Mouse (Mus musculus) Muller cell, postnatal 12 days (primary cell): ENCODE measurements at regions not wholly inside any gene's neighbourhood (a gene's known extent, or its start where the extent isn't known, plus 50 kb on each side); places are given as distances from the start of the nearest gene placed in this dataset.

Source experiments
- DNase-seq: peaks from one replicate; pipeline ENCODE4 v3.0.0-alpha.2; 2015; ENCODE audit errors: inconsistent ontology term

DNA sequence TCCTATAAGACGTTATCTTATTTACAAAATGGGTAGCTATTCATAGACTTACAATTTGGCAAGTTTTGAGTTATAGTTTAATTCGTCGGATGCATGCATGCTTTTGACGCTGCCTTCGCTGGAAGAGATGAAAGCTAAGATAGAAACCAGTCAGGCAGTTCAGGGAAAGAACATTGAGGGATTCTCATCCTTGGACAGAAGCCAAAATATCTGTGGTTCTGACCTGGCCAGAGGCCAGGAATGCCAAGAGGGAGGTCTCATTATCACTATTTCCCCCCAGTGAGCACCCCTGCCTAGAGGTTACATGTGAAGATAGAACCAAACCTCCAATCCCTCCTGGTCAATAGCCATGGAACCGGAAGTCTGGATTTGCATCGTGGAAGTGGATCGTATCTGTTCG, 167.1 kb upstream of the Ankrd55 start:
- peak; percentile 71 for DNase-seq

DNA sequence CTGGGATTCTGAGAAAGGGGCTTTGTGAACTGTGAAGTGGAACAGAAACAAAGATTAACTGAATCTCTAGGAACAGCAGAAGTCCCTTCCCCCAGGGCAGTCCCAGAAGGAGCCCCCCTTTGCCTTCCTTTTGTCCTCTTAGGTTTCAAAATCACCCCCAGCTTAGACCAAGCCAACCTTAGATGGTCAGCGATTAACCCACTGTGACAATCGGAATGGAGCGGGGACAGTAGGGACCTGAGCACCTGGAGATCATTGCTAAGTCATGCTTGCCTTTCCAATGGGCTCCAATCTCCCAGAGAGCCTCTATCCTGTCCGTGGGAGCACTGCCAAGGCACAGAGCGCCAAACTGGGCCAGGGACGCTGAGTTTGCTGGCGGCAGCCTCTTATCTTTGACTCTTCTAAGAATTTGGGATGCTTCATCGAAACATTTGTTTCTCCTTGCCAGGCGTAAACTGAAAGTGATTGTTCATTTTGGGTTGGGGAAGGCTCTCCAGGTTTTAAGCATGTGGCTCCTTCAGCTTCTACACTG, 165.3 kb upstream of the Ankrd55 start:
- DNase-seq = peak; percentile 19

DNA sequence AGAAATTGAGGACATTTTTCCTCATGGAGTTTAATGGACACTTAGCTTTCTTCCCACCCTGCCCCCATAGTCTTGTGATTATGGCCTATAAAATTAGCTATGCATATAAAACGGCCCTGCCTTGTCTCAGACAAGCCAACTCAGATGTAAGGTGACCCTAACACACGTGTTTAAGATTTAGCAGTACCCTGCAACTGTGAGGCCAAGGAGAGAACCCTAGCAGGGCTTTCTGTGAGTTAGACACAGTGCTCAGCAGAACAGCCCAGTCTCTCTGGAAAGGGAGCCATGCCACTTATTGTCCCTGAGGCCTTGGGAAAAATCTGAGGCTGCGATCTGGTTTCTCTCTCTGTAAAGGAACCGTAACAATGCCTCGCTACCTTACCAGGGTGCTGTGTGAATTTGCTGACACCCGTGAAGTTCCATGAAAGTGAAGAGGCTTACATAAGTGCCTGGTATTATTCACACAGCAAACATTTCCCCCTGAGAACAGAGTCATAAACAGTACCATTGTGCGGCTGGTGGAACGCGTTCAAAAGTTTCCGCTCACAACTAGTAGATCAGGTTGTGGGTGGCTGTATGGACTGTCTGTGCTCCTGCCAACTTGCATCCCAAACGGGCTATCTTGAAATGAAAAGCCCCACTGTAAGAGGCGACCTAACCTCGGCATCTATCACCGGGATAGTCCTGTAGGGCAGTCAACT, 162.3 kb upstream of the Ankrd55 start:
- DNase-seq = peak; percentile 17

DNA sequence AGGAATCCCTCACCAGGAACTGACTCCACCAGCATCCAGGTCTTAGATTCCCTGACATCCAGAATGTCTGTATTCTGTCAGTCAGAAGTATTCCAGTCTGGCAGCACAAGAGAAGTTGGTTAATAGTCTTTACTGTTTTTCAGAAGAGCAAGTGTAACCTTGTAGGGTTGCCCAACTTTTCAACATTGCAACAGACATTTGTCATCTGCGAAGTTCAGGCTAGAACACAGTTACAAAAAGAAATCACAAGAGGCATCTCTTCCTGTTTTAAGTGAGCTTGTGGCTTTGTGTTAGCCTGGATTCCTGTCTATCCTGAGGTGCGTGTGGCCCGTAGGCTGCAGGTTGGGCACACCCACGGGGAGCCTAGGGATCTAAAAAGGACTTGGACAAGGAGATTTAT, 158.0 kb upstream of the Ankrd55 start:
- DNase-seq = no peak

GRCm38 (mm10) chr13:112130774-112131173, 157.5 kb upstream of the Ankrd55 start:
- DNase-seq = no peak

DNA sequence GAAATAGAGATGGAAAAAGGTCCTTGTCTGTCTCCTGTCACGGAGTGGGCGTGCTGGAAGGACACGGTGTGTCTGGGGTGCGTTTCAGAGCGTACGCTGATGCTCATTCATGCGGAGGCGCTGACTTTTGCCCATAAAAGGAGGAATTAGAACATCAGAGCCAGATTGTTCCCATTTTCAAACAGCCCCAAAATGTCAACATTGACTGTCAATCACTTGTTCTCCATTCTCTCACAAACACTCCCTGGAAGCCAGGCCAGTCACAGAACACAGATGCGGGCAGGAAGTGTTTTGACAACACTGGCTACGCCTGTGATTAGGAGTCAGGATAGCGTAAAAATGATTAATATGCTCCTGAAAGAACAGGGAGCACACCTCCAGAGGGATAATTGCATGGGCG, 157.1 kb upstream of the Ankrd55 start:
- peak; percentile 55 for DNase-seq

GRCm38 (mm10) chr13:112133736-112134135, 154.5 kb upstream of the Ankrd55 start:
- DNase-seq = no peak

DNA sequence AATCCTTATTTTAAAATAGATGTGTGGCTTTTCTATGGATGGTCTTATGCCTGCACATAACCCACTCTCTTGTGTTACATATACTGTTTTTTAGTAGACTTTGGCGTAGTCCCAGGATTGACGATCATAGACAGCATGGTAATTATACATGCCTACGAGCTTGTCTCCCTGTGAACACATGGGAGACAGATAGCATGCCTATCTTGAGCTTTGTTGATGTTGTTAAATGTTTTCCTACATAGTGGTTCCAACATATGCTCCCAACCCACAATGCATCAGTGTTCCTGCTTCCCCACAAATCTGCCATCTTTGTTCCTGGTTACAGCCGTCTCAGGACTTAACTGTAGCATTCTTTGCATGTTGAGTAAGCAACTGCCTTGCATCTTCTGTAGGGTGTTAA, 153.6 kb upstream of the Ankrd55 start:
- DNase-seq = no peak

GRCm38 (mm10) chr13:112135777-112136176, 152.5 kb upstream of the Ankrd55 start:
- no peak for DNase-seq

DNA sequence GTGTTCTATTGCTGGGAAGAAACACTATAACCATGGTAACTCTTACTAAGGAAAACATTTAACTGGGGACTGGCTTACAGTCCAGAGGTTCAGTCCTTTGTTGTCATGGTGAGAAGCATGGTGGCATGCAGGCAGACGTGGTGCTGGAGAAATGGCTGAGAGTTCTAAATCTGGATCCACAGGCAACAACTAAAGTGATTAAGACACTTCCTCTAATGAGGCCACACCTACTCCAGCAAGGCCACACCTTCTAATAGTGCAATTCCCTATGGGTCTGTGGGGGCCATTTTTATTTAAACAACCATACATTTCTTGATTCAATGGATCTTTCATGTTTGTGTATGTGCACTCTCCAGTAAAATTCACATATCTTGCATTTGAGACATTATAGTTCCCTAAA, 151.4 kb upstream of the Ankrd55 start:
- DNase-seq = no peak

DNA sequence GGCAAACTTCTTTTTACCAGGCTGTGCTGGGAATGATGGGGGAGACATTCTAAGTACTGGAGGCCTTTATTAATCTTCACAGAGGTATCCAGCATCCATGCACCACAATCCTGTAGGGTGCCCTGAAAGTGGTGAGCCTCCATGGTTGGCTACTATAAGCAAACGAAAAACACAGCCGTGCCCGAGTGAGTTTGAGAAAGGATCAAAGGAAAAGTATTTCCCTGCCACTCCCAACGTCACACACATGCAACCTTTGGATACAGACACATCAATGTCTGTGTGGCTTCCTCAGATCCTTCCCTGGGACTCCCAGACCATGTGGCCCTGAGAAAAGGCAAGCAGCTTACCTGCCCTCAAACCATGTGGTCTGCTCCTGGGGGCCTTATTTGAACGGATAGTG, 147.4 kb upstream of the Ankrd55 start:
- DNase-seq = no peak

DNA sequence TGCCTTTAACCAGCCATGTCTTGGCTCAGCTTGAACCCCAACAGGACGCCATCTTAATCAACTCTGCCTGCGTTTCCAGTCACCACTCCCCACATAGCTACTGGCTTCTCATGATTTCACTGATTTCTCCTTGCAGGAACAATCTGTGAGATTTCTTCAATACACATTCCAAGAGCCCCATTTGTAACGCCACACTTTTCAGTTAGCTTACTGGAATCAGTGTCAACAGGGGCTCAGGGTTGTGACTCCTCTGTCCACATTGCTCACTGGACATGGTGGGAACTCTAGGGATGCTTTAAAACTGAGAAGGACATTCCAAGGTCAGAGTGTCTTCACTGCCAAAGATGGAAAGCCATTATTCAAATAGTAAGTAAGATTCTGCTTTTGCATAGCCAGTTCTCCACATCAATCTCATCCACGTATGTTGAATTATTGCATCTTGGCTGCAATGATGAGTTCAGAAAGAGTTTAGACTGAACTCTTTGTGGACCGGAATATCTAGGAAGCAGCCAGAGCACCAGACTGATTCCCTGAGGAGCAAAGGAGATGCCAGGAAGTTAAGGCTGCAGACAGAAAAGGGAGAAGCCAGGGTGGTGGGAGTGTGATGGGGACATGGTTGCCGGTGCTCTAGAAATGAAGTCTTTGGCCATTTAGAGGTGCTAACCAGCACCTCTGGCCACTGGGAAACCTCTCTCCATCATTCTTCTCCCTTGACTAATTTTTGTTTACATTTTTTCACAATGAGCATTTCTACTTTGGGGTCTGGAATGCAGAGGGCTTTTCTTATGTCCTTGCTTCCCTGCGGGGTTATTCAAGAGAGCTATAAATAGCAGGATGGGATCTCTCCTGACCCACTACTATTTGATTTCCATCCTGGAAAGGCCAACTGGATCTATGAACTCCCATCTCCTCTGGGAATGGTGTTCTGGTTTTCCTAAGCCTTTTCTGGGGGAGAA, 143.6 kb upstream of the Ankrd55 start:
- DNase-seq = peak; percentile 62

DNA sequence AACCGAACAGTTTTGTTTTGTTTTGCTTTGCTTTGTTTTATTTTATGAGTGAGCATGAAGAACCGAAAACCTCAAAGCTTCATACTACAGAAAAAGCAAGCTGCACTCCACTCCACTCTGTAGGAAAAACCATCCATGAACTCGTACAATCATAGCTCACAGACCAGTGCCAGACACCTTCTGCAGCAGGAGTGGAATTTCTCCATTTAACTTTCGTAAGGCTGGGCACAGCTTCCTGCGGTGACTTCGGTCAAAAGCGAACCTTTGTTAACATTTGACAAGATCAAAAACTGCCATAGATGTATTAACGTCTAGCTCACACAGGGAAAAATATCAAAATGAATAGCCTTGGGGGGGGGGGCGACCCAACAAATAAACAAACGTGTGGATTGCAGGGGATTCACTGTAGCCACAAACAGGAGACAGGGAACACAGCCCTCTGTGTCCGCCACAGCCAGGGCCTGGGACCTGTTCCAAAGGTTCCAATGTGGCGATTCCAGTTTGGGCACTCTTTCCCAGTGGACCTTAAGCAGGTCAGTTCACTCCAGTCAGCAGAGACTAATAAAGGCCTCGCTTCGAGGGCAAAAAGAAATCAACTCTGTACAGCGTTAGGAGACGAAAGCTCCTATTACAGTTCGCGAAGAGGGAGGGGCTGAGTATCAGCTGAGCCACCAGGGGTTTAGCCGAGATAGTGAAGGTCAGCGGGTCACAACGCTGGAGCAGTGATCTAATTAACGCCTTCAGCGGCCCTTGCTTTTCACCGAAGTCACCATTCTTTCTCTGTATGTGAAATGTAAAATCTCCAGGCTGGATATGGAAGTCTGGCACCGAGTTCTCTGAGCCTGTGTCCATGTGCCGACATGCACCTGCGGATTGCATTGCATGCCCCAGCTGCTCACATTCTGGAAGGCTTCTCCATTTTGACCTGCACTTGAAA, 135.4 kb upstream of the Ankrd55 start:
- DNase-seq = peak; percentile 79

DNA sequence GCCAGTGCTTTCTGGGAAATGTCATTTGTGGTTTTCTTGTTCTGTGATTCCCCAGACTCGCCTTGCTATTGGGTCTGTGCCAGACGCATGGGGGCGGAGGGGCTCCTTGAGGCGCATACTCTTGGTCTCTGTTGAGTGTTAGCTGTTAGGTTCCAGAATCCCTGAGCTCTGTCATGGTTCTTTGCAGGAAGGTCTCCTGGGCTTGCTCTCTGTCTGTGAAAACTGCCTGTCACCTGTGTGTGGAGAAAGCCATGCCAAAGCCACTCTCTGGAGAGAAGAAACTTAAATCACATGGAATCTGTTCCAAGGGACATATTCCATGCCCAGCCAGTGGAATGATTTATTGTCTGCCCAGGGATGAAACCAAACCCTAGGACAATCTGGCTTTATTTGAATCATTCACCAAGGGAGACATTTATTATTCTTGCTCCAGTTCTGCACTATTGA, 134.5 kb upstream of the Ankrd55 start:
- peak; percentile 83 for DNase-seq

GRCm38 (mm10) chr13:112159430-112160172, 128.7 kb upstream of the Ankrd55 start:
- DNase-seq = no peak

GRCm38 (mm10) chr13:112160173-112160641, 128.0 kb upstream of the Ankrd55 start:
- DNase-seq = peak; percentile 57

GRCm38 (mm10) chr13:112160726-112161125, 127.5 kb upstream of the Ankrd55 start:
- no peak for DNase-seq

GRCm38 (mm10) chr13:112161886-112162285, 126.4 kb upstream of the Ankrd55 start:
- DNase-seq = no peak

- DNase-seq = no peak
Measured at GRCm38 (mm10) chr13:112165921-112166320, 122.3 kb upstream of the Ankrd55 start.

GRCm38 (mm10) chr13:112166338-112166802, 121.9 kb upstream of the Ankrd55 start:
- no peak for DNase-seq
